Mouse (Mus musculus) lung, adult 2 months (tissue): Measurements from ENCODE around the gene Slc45a3. TPM values are rescaled to one million over a fixed set of nuclear protein-coding genes. Genes with fewer than 3 reads are reported as not detected.

Source experiments
- DNase-seq: peaks from one replicate; pipeline ENCODE4 v3.0.0; 2022
- H3K4me1 ChIP-seq: fragments of 200-500 bp; 2 replicates; pipeline ENCODE4 v1.6.1; 2011; ENCODE audit warnings: low read length; ENCODE audit not compliant: control insufficient read depth, insufficient read depth
- H3K4me3 ChIP-seq: fragments of 200-500 bp; replicated peaks from 2 replicates; pipeline ENCODE3; 2011; ENCODE audit warnings: low read depth, mild to moderate bottlenecking, control low read depth, low read length; ENCODE audit errors: extremely low read depth
- CTCF ChIP-seq: fragments of 200-500 bp; IDR thresholded peaks from 2 replicates; pipeline ENCODE4 v1.5.1; 2011; ENCODE audit warnings: mild to moderate bottlenecking, low read length, control low read depth; ENCODE audit not compliant: insufficient read depth
- POLR2A ChIP-seq: fragments of 200-500 bp; IDR thresholded peaks from 2 replicates; pipeline ENCODE4 v1.6.1; 2011; ENCODE audit warnings: low read depth, mild to moderate bottlenecking, control low read depth, low read length, borderline replicate concordance; ENCODE audit errors: extremely low read depth
- whole genome bisulfite sequencing: fragments of 180-500 bp; shearing (Covaris S2); methylation state at CpG from one replicate; pipeline ENCODE4 v1.1.7; 2018; 5-methylcytosine and 5-hydroxymethylcytosine counted together
- polyA plus RNA-seq: library from polyadenylated mRNA; depleted of rRNA; stranded (reverse); fragments of >200 nt; gene quantifications from 2 replicates; pipeline ENCODE4 v1.2.3, GENCODE M21; 2012; rRNA removed

Gene Slc45a3
- 14.0 and 14.2 TPM in 2 replicates for polyA plus RNA-seq

GRCm38 (mm10) chr1:131962606-131963084, at the start of gene Slc45a3:
Gene Slc45a3, plus strand, starts transcription at chr1:131962967.
- WGBS, result 0% methylated on average over 24 of the region's 35 CpGs
- DNase-seq, result peak; percentile 51
- Histone ChIP-seq H3K4me1 (peaks cover 7% of the 10 kb centered on the region), H3K4me3 (peak within 1 kb of the TSS; percentile 56)
- TF ChIP-seq CTCF (no peak), POLR2A (no peak)

DNA sequence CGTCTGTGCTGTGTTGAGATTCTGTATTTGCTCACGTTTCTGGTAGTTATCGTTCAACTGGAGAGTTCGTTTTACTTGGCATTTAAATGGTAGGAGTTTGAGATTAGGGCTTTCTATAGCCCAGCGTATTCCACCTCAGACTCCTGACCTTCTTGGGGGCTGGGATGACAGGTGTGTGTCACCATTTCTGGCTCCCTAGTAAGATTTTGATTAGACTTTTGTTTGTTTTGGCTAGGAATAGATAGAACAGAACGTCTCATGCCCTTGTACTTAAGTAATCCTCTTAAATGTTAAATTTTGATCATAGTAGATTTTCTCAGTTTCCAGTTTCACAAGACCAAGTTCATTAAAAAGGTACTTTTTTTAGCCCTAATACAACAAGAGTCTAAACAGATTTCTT, 45.1 kb upstream of the Slc45a3 start:
- no peak for DNase-seq
- no peak overlapping the region for H3K4me3 ChIP-seq
- 62% methylated on average over 6 of the region's 6 CpGs for WGBS
- peaks cover 5% of the 10 kb centered on the region; the same call in 1 of the 2 replicates for H3K4me1 ChIP-seq
- TF ChIP-seq CTCF, result no peak
- TF ChIP-seq POLR2A, result no peak

DNA sequence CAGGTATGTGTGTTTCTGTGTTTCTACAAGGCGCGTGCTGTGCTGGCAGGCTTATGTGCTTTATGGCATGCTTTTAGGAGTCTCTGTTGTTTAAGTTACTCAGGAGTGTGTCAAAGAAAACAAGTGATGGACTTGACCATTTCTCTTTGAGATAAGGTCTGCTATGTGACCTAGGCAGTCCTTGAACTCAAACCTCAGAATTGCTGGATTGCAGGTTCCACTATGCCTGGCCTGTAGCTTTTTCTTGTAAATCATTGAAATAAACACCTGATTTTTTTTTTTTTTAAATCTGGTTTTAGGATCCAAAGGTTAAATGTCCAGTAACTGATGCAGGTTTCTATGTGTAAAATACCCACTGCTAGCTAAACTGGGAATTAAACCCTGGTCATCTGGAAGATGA, 43.7 kb upstream of the Slc45a3 start:
- H3K4me1 ChIP-seq, result peaks cover 5% of the 10 kb centered on the region; the same call in 1 of the 2 replicates
- DNase-seq, result no peak
- WGBS, result 93% methylated on average over 2 of the region's 2 CpGs

GRCm38 (mm10) chr1:131922100-131922499, 40.7 kb upstream of the Slc45a3 start:
- 66% methylated on average over 3 of the region's 3 CpGs for WGBS
- no peak for DNase-seq

More for the DNA sequence above, 43.7 kb upstream of the Slc45a3 start:
- TF ChIP-seq POLR2A (no peak), CTCF (no peak)
- H3K4me3 ChIP-seq, result no peak overlapping the region

GRCm38 (mm10) chr1:131933471-131933870, 29.3 kb upstream of the Slc45a3 start:
- WGBS, result 51% methylated on average over 2 of the region's 2 CpGs
- no peak for DNase-seq
- no peaks in the 10 kb centered on the region; the same call in 1 of the 2 replicates for H3K4me1 ChIP-seq

More at GRCm38 (mm10) chr1:131922100-131922499, 40.7 kb upstream of the Slc45a3 start:
- no peak for TF ChIP-seq CTCF
- TF ChIP-seq POLR2A, result no peak
- H3K4me3 ChIP-seq, result no peak overlapping the region
- H3K4me1 ChIP-seq, result peaks cover 5% of the 10 kb centered on the region; the same call in 1 of the 2 replicates

GRCm38 (mm10) chr1:131937659-131938305, 25.0 kb upstream of the Slc45a3 start:
- WGBS, result 44% methylated on average over 6 of the region's 6 CpGs
- Histone ChIP-seq H3K4me1 (peaks cover 2% of the 10 kb centered on the region), H3K4me3 (no peak overlapping the region)
- peak; percentile 56 for DNase-seq
- TF ChIP-seq CTCF (peak; percentile 88), POLR2A (no peak)

More at GRCm38 (mm10) chr1:131933471-131933870, 29.3 kb upstream of the Slc45a3 start:
- TF ChIP-seq CTCF, result no peak
- TF ChIP-seq POLR2A, result no peak
- H3K4me3 ChIP-seq, result no peak overlapping the region

- no peak for TF ChIP-seq CTCF
- TF ChIP-seq POLR2A, result no peak
- Histone ChIP-seq H3K4me1 (peaks cover 2% of the 10 kb centered on the region), H3K4me3 (no peak overlapping the region)
- WGBS, result 35% methylated on average over 1 of the region's 1 CpGs
- DNase-seq, result peak; percentile 60
These were observed 24.0 kb upstream of the Slc45a3 start for GRCm38 (mm10) chr1:131938811-131939210.

DNA sequence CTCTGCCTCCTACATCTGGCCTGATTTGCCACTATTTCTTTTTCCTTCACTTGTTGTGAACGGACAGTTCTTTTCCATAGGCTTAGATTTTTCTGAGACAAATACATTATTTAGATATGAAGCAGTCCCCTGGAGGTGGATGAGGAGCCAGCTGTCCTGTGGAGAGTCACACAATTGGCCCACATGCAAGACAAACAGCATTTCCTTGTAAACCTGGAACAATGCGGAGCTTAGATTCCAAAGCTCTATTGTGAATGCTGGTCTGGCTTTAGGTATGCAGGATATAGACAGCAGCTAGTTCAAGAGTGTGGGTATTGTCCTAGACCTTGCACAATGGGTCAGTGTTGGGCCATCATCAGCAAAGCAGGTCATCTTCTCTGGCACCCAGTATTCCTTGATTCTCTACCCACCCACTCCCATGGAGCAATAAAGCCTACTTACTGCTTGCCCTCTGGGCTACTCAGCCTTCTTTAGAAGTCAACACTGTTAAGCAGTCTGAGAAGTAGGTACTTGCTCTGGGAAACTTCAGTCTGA, 22.0 kb upstream of the Slc45a3 start:
- TF ChIP-seq POLR2A (no peak), CTCF (no peak)
- Histone ChIP-seq H3K4me3 (no peak overlapping the region), H3K4me1 (peaks cover 2% of the 10 kb centered on the region)
- WGBS, result 65% methylated on average over 2 of the region's 2 CpGs
- no peak for DNase-seq

DNA sequence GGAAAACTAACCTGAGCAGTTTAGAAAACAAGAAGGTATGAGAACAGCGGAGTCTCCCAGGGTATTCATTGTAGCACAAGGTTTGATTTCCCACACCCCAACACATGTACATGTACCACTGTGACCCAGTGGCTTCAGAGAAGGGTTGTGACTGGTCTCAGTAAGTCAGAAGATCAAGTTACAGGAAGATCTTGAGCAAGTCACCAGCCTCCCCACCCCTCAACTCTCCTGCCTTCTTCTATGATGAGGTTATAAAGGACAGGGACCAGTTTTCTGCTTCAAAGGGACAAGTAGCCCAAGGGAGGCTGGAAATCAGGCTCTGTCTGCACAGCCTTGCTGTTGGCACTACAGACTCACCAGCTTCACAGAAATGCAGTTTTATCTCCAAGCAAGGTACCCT, 21.3 kb upstream of the Slc45a3 start:
- 98% methylated on average over 1 of the region's 1 CpGs for WGBS
- H3K4me3 ChIP-seq, result no peak overlapping the region
- peaks cover 2% of the 10 kb centered on the region for H3K4me1 ChIP-seq
- no peak for DNase-seq
- TF ChIP-seq POLR2A (no peak), CTCF (no peak)
